Mouse (Mus musculus) kidney, adult 18-20 months (tissue): Measurements from ENCODE around the gene Otud7a.
A peak's percentile ranks its signal among the peaks of the same experiment; 100 is the strongest.

Source experiments
- DNase-seq: peaks from one replicate; pipeline ENCODE4 v3.0.0; 2021

Gene Otud7a

DNA sequence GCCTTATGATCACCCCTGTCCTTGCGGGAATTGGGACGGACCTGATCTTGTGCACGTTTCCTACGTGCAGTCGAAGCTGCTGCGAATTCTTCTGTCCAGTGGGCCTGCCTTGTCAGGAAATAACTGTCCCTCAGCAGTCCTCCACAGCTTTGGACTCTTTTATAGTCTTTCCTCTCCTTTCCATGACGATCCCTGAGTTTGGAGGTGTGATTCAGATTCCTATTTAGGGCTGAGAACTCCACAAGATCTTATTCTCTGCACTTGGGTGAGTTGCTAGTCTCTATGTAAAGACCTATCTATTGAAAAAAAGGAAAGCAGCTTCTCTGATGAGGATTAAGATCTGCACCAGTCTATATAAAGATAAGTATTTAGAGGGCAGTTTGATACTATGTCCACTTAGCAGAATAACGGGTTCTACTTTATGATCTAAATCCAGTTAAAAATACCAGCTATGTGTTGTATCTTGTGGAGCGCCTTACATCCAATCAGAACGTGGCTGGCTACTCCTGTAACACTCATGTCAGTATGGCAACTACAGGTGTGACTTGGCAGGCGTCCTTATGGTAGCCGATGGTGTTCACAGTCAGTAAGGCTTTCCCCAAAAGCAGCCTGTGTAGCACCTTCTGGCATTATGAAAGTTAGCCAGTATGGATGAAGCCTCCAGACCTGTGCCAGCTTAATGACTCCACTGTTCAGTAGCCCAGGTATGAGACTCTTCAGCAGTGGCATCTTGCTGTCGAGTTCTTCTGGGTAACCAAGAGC, 274.8 kb downstream of the Otud7a start:
- no peak for DNase-seq

DNA sequence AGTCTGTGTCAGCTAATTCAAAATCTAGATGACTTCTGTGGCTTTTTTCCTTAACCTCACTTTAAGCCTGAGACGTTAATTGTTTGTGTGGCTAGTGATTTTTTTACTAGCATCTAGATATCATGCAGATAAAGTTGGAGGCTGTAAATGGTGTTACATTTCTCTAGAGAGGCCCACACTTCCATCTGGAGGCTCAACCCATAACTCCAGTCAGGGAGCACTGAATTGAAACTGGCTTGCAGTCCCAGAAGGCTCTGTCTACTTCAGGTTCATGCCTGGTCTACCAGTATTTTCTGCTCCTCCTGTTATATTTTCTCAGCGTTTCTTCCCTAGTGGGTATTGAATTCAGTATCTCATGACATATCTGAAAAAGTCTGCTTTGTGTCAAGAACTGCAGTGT, 276.1 kb downstream of the Otud7a start:
- no peak for DNase-seq

DNA sequence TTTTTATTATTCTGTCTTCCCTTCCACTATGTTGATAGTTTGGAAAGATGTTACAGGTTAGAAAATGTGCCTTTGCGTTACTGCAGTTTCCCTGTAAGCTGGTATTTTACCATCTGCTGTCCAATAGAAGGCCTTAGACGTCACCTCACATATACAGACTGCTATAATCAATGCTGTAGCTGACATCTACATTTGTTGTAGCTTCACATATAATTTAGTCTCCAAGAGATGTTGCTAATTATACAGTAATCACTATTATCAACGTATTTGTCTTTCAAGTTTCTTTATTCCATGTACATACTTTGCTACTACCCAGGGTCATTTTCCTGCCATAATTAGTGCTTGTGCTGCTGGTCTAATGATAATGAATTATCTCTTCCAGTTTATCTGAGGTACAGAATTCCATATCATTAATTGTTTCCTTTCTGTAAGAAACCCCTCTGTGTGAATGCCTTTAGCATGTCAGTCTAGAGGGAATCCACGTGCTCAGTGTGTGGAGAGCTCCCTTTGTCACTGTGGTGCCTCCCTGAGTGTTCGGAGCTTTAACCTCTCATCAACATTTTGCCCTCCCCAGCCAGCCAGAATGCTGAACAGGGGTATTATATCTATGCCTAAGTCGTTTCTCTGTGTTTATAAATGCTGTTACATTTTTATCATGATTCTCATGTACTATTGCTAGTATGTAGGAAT, 280.6 kb downstream of the Otud7a start:
- no peak for DNase-seq

DNA sequence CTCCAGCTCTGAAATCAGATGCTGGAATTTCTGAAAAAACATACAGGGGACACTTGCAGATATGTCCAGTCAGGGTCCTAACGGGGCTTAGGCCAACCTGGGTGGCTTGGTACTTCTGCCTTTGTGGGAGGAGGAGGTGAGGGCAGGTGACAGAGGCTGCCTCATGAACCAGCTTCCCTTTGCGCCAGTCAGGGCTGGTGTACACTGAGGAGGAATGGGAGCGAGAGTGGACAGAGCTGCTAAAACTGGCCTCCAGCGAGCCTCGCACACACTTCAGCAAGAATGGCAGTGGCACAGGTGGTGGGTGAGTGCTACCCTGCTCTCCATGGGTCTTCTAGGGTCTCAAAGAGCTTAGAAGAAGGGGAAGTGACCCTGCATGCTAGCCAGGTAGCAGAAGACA, 285.1 kb downstream of the Otud7a start:
- DNase-seq, result no peak

DNA sequence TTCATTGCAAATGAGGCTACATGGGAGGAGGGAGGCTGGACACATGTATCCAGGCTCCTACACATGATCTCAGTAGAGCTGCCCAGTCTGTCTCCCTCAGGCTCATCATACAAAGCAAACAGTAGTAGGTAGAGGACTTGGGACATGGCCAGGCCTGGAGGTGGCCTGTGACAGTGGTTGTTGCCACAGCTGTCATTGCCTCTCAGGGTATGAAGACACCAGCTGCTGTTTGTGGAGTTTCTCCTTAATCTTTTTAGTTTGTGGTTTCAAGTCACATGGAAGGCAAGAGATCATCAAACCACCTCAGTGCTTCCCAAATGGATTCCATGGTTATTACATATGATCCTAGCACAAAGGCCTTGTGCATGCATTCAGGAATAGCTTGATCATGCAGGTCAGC, 285.5 kb downstream of the Otud7a start:
- DNase-seq, result no peak

DNA sequence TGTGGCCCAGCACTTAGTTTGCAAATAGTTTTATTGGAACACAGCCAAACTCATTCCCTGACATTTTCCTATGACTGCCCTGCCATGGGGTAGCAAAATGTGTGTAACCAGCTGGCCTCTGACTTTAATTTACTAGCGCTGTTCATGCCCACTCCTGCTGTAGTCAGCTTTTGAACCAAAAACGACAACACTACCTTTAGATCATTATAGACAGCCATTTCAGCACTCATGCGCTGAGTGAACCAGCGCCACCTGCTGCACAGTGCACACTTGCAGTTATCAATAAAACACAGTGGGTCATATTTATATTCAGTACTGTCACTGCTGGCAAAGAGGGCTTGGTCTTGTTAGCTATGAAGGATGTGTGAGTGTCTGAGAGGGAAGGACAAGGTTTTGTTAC, 293.2 kb downstream of the Otud7a start:
- DNase-seq, result no peak

DNA sequence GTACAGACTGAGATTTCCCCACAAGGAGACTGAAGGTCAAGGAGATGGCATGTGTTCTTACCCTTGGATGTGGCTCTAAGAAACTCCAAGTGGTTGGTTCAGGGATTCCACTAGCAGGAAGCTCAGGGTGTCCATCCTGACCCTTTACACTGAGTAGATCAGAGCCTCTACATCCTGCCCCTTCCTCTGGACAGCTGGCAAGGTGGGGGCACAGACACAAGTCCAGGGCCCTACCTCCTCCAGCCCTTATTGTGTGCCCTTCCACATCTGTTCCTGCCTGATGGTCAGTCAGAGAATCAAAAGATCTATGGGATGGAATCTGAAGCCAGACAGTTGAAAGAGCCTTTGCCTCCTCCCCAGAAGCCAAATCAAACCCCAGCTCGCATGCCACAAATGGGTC, 293.6 kb downstream of the Otud7a start:
- no peak for DNase-seq

DNA sequence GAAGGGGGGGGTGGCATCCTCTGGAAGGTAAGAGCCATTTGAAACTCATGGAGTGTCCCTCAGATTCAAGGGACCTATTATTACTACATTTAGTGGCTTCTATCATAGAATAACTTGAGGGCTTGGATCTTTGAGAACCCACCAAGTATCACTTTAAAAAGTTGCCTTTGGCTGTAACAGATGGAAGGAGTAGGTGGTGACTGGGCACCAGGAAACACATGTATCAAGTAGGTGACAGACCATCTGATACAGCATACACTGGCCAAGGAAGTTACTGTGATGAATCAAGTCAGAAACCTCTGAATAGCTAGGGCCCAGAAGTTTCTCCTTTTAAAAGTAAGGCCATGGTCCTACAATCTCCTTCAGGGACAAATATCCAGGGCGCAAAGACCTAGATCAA, 298.6 kb downstream of the Otud7a start:
- no peak for DNase-seq

DNA sequence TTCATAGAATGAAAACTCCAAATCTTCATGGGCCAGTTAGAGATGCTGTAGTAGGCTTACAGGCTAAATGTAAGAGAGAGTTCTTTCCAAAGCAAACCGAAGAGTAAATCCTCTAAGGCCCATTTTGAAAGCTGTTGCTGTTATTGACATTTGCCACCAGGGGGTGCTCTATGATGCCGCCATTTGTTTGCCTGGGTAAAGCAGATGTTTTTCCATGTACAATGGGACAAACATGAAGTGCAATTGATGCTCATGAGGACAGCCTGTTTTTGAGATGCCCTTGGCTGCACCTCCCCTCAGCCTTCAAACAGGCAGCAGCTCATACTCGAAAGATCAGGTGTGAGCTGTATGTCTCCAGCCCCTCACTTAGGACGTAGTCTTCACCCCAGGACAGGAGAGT, 307.5 kb downstream of the Otud7a start:
- DNase-seq, result peak; percentile 38

DNA sequence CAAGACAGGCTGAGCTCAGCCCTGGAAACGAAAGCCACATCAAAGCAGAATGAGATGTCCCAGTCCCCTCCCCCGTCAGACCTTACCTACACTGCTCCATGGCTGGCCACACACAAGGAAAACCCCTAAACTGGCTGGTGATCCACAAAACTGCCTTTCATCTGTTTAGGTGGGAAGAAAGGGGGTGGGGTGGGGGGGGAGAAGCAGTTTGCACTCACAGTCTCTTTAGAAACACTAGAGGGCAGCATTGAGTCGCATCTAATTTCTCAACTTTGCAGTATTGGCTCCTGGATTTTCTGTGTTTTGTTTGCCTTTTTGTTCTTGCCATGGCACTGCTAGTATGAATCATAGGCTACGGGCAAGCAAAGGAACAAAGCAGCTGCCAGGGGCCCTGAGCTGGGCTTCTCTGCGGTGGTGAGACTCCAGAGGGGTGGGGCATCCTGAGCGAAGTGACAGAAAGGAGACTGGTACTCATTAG, 308.8 kb downstream of the Otud7a start:
- peak; percentile 29 for DNase-seq

DNA sequence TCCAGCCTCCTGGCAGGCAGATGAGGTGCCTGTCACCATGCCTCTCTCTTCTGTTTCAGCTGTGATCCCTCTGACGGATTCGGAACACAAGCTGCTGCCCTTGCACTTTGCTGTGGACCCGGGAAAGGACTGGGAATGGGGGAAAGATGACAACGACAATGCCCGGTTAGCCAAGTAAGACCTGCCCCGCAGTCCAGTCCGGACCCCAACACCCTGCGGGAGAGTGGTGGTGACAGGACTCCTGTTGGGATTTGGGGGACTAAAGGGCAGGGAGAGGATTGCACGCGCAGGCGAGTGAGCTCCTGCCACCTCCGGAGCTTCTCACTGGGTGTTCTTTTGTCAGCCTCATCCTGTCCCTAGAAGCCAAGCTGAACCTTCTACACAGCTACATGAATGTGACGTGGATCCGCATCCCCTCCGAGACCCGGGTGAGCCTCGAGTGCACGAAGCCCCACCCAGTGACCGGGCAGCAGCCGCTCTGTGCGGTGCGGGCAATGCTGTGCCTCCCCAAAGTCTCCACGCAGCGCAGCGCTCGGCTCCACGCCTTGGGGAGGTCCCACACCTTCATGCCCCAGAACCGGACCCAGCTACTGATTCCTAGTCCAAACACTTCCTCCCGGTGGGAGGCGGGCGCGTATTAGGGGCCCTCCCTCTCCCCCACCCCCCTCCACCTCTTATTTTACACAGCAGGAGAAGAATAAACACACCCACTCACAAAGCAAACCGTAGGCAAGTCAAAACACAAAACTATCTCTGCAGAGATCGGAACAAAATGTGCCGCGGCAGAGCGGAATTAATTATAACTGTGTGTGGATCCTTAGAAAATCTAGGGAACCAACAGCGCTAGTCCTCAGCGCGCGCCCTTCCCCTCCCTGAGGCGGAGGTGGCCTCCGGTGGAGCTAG, 310.3 kb downstream of the Otud7a start:
- peak; percentile 53 for DNase-seq

DNA sequence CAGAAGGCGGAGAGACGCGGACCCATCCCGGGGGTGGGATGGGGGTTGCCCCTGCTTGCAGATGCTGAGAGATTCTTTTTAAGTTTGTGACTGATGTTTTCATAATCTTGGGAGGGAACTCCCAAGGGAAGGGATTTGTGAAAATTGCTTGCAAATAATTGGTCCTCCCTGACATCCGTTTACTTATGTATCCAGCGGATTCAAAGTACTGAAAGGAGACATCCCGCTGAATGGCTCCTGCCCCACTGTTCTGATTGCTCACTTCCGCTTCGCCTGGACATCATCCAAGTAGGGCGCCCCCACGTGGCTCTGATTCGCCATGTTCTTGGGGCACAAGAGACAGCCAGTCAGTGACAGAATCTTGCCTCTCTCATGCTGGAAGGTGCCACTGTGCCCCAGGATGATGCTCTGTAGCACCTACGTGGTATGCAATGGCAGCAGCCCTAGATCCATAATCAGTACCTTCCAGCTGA, 311.0 kb downstream of the Otud7a start:
- DNase-seq, result peak; percentile 87

DNA sequence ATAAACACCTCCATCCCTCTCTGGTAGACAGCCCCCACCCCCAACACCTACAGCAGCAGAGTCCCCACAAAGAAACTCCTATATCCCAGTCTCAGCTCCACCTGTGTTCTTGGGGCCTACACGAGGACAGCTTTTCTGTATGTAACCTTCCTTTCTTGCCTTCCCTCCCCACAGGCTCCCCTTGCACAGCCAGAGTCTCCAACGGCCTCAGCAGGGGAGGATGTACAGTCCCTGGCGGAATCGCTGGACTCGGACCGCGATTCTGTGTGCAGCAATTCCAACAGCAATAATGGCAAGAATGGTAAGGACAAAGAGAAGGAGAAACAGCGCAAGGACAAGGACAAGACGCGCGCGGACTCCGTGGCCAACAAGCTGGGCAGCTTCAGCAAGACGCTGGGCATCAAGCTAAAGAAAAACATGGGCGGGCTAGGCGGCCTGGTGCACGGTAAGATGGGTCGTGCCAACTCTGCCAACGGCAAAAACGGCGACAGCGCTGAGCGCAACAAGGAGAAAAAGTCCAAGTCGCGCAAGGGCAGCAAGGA, 312.7 kb downstream of the Otud7a start:
- DNase-seq, result peak; percentile 11

DNA sequence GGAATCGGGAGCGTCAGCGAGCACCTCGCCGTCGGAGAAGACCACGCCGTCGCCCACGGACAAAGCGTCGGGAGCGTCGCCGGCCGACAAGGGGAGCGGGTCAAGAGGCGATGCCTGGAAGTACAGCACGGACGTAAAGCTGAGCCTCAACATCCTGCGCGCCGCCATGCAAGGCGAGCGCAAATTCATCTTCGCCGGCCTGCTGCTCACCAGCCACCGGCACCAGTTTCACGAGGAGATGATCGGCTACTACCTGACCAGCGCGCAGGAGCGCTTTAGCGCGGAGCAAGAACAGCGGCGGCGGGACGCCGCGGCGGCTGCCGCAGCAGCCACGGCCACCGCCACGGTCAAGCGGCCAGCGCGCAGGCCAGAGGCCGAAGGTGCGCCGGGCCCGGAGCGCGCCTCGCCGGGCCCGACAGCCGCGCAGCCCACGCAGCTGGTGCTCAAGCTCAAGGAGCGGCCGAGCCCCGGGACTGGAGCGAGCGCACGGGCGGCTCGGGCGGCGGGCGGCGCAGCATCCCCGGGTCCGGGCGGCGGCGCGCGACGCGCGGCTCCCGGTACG, 313.2 kb downstream of the Otud7a start:
- peak; percentile 9 for DNase-seq

DNA sequence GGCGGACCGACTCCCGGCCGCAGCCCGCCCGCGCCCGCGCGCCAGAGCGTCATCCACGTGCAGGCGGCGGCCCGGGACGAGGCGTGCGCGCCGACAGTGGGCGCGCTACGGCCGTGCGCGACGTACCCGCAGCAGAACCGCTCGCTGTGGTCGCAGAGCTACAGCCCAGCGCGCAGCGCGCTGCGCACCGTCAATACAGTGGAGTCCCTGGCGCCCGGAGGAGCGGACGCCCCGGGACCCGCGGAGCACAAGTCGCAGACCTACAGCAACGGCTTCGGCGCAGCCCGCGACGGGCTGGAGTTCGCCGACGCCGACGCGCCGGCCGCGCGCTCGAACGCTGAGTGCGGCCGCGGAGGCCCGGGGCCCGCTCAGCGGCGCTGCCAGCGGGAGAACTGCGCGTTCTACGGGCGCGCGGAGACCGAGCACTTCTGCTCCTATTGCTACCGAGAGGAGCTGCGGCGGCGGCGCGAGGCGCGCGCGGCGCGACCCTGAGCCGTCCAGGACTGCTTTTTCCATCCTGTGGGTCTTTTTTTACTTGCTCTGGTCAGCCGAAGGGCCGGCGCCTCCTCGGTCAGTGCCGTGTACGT, 313.8 kb downstream of the Otud7a start:
- peak; percentile 12 for DNase-seq

DNA sequence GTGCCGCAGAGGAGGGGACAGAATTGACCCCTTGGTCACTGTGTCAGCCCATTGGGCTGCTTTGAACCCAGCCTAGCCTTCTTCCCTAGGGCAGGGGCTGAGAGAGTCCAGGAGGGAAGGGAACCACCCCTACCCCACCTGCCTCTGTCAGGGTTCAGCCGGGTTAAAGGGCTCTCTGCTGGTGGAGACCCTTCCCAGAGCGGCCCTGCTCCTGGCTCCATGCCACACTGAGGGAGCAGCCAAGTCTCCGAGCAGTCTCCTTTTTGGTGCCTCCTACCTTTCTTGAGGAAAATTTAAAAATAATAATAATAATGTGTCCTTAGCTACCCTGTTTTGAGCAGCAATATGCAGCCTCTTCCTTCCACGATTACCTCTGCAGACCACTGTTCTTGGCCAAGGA, 315.1 kb downstream of the Otud7a start:
- no peak for DNase-seq

DNA sequence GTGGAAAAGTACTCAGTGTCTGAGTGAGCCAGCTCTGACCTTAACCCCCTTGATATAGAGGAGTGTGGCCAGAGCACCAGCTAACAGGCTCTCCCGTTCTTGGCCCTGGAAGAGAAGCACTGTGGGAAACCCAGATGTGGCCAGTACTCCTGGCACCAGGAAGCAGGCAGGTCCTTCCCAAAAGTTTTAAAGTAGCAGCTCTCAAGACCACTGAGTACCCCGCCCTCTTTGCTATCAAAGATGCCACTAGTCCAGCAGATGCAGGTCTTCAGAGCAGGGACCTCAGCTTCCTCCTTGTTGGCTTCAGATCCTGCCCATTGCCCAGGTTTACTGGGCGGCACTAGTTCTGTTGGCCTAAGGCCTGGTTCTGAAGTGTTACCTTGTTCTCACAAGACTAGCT, 318.0 kb downstream of the Otud7a start:
- DNase-seq, result no peak

DNA sequence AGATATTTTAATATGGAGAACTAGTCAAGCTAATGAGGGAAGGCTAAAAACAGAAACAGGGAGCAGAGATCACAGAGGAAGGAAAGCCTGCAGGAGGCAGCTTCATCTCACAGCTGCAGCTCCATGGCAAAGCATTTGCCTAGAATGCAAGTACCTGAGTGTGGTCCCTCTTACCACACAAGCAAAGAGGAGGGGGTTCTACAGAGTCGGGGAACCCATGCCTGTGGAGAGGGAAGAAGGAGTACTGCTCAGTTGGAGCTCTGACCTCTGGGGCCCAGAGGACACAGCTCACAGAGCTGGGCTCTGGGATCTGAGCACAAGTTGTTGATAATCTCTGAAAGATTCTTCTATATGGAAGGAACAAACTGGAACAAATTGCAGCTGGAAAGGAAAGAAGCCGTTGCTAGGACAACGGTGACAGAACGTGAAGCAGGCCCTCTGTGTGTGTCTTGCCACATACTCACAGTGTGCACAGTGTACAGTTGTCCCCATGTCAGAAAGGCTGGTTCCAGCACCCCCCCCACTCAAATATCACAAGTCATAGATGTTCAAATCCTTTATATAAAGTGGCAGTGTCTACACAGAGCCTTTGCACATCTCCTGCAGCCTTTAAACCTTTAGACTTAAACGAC, 324.0 kb downstream of the Otud7a start:
- DNase-seq, result no peak

DNA sequence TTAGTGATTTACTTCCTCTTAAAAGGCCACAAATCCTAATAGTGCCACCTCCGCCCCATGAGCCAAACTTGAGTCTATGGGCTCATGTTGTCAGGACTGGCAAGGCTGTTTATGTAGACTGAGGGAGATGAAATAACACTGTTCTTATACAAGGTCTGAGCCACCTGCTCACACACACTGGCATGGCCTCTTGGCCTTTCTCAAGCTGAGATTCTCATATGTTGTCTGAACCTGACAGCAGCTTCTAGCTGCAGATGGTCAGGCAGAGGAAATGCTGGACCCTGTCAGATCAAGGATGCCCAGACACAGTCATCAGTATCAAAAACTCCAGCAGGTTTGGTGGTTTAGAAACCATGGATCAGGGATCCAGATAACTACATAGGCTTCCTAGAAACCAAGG, 328.7 kb downstream of the Otud7a start:
- no peak for DNase-seq

DNA sequence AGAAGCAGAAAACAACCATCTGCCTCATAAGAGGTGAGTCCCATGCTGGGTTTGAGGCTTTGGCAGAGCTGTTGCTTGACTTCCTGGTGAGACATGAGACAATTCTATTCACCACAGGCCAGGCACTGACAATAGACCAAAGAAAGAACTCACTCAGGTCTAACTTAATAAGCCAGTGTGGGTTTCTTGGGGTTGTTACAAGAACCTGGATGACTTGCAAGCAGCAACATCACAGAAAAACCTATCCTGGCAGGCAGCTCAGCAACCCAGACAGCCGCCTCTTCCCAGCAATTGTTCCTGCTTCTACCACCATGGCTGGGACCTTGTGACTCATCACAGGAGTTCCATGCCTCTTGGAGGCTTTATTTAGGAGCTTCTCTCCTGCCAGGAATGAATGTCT, 329.7 kb downstream of the Otud7a start:
- no peak for DNase-seq

DNA sequence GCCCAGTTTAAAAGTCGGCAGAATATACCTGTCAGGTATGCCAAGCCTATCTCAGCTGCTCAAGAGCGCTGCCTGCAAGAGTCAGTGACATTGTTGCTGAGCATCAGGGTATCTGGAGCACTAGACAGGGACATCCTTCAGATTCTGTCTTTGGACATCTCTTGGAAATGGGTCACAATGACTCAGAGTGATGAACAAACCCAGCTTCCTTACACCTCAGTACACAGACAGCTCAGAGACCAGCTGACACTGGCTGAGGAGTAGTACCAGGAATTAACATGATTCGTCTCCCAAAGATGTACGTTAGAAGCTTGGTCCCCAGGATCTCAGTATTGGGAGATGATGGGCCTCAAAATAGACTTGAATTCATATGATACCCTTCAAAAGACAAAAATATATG, 332.8 kb downstream of the Otud7a start:
- no peak for DNase-seq

DNA sequence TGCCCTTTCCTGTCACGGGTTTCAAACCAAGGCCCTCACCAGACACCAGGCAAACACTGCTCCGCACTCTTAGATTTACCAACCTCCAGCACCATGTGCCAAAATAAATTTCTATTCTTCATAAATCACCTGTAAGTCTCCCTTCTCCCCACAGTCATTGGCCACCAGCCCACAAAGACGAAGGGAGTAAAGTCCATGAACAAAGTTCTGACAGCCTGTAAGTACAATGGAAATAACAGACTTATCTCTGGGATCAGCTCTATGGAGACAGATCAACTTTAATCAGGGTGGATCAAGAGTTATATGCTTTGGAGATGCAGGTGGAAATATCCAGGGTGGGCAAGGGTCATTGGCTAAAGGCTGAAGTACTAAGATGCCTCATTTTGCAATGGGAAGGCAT, 336.3 kb downstream of the Otud7a start:
- DNase-seq, result peak; percentile 35
